Comparison of ENCODE assay signal across 11 mouse cellular contexts in the genomic region with DNA sequence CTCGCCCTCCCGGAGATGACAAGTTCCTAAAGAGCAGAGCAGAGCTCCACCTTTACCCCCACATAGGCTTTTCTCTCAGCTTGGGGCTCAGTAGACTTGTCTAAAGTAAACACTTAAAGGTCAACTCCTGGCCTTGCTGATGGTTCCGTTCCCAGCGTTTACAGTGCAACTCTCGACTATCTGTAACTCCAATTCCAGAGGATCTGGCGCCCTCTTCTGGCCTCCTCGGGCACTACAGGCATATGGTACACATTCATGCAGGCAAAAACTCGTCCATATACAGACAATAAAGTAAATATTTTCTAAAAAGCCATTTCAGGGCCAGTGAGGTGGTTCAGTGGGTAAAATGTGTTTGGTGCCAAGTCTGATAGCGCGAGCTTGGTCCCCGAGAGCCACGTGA. TPM values are rescaled to one million over a fixed set of nuclear protein-coding genes. Genes with fewer than 3 reads are reported as not detected.
DNase-seq lines count a peak whose midpoint lies in the region; ATAC-seq and TF ChIP-seq lines count a peak whose summit lies in the region.
"Had no signal": no experiment of that assay in that cellular context is flagged by ENCODE, and none has a peak within 500 bp of the region (broad histone marks: within the 10 kb centered on the region; RNA-seq: fewer than 3 reads in every experiment).

No protein-coding gene starts in this region.

- 70% methylated on average over 12 of the region's 12 CpGs for WGBS in forebrain, embryonic 11.5 days
- 69% methylated on average over 12 of the region's 12 CpGs for WGBS in forebrain, embryonic 15.5 days
- WGBS in liver, embryonic 12.5 days (ENCODE audit: insufficient replicate concordance) = 55% methylated on average over 12 of the region's 12 CpGs

- H3K27me3 ChIP-seq in forebrain, embryonic 11.5 days (ENCODE audit: control insufficient read depth, insufficient read depth, low read length) = no peaks in the 10 kb centered on the region
- no peaks in the 10 kb centered on the region for H3K27me3 ChIP-seq in forebrain, embryonic 15.5 days
- H3K27me3 ChIP-seq in liver, embryonic 12.5 days (replicated peaks) = peaks cover 17% of the 10 kb centered on the region
- no peaks in the 10 kb centered on the region for H3K27me3 ChIP-seq in CH12.LX (replicated peaks)
- H3K27me3 ChIP-seq: embryonic facial prominence, embryonic 12.5 days had no signal

- TF ChIP-seq POLR2A in CH12.LX (IDR thresholded peaks at IDR 0.05; ENCODE audit: low read depth, low read length) = no peak

- H3K9me3 ChIP-seq in forebrain, embryonic 11.5 days (ENCODE audit: control insufficient read depth, low read length) = no peaks in the 10 kb centered on the region
- H3K9me3 ChIP-seq in forebrain, embryonic 15.5 days = no peaks in the 10 kb centered on the region
- peaks cover 6% of the 10 kb centered on the region for H3K9me3 ChIP-seq in liver, embryonic 12.5 days (replicated peaks)
- peaks cover 6% of the 10 kb centered on the region for H3K9me3 ChIP-seq in CH12.LX (replicated peaks; ENCODE audit: low read length)

- no peak overlapping the region for H3K9ac ChIP-seq in forebrain, embryonic 11.5 days (ENCODE audit: low read length)
- no peak overlapping the region for H3K9ac ChIP-seq in forebrain, embryonic 15.5 days (replicated peaks)
- no peak overlapping the region for H3K9ac ChIP-seq in liver, embryonic 12.5 days
- no peak overlapping the region for H3K9ac ChIP-seq in CH12.LX (ENCODE audit: insufficient read depth, low read depth)
- H3K9ac ChIP-seq: embryonic facial prominence, embryonic 12.5 days had no signal

- no peaks in the 10 kb centered on the region for H3K79me2 ChIP-seq in CH12.LX (replicated peaks; ENCODE audit: control insufficient read depth, extremely low read depth, insufficient read depth, poor library complexity, severe bottlenecking)

- H3K27ac ChIP-seq in forebrain, embryonic 11.5 days (ENCODE audit: low read depth, low read length) = no peak overlapping the region
- no peak overlapping the region for H3K27ac ChIP-seq in forebrain, embryonic 15.5 days (replicated peaks)
- no peak overlapping the region for H3K27ac ChIP-seq in liver, embryonic 12.5 days
- no peak overlapping the region for H3K27ac ChIP-seq in CH12.LX (ENCODE audit: insufficient read depth, low read depth)
- H3K27ac ChIP-seq: embryonic facial prominence, embryonic 12.5 days had no signal

- peak; percentile 57 for DNase-seq in forebrain, embryonic 11.5 days (ENCODE audit: low spot score)
- DNase-seq in liver = peak; percentile 63
- DNase-seq in CH12.LX (ENCODE audit: extremely low read depth) = peak; percentile 48
- no peak for DNase-seq in urinary bladder, postnatal 14 days (ENCODE audit: low spot score)
- no peak for DNase-seq in gastrocnemius, adult 8-10 months (ENCODE audit: low spot score in 2 of 2)
- DNase-seq: kidney, adult 18-20 months; right cerebral cortex, postnatal 25 days had no signal

- peaks cover 2% of the 10 kb centered on the region; the same call in 1 of the 2 replicates for H3K4me1 ChIP-seq in forebrain, embryonic 11.5 days (replicated peaks; ENCODE audit: control insufficient read depth, insufficient read depth, low read length)
- H3K4me1 ChIP-seq in forebrain, embryonic 15.5 days = peaks cover 20% of the 10 kb centered on the region
- peaks cover 37% of the 10 kb centered on the region for H3K4me1 ChIP-seq in liver, embryonic 12.5 days
- H3K4me1 ChIP-seq in CH12.LX (ENCODE audit: control insufficient read depth in 1 of 2, insufficient read depth in 2 of 2) = peaks cover 5 to 23% of the 10 kb centered on the region in 2 experiments

- H3K4me3 ChIP-seq in forebrain, embryonic 11.5 days (ENCODE audit: low read depth, low read length) = no peak overlapping the region
- no peak overlapping the region for H3K4me3 ChIP-seq in forebrain, embryonic 15.5 days
- H3K4me3 ChIP-seq in liver, embryonic 12.5 days = no peak overlapping the region
- no peak overlapping the region for H3K4me3 ChIP-seq in CH12.LX (replicated peaks in 1 of 3; ENCODE audit: low read depth in 2 of 3, low read length in 2 of 3, poor library complexity in 1 of 3)
- H3K4me3 ChIP-seq: embryonic facial prominence, embryonic 12.5 days had no signal

- TF ChIP-seq EP300 in CH12.LX (IDR thresholded peaks at IDR 0.05; ENCODE audit: low read length) = no peak

- ATAC-seq in forebrain, embryonic 11.5 days (replicated peaks; ENCODE audit: low FRiP score) = no peak
- no peak for ATAC-seq in forebrain, embryonic 15.5 days (replicated peaks)
- ATAC-seq in liver, embryonic 12.5 days = no peak
- ATAC-seq in megakaryocyte progenitor cell, adult 5-6 weeks (replicated peaks; ENCODE audit: poor library complexity) = peak; percentile 24; the same call in 1 of the 2 replicates

- peak; percentile 72 to 77 for TF ChIP-seq CTCF in CH12.LX (conservative IDR thresholded peaks at IDR 0.05 in 1 of 2, IDR thresholded peaks at IDR 0.05 in 1 of 2; ENCODE audit: low read depth in 2 of 2, low read length in 2 of 2)

- no peaks in the 10 kb centered on the region for H3K36me3 ChIP-seq in forebrain, embryonic 11.5 days (ENCODE audit: control insufficient read depth, insufficient read depth, low read length)
- H3K36me3 ChIP-seq in forebrain, embryonic 15.5 days = peaks cover 29% of the 10 kb centered on the region
- no peaks in the 10 kb centered on the region for H3K36me3 ChIP-seq in liver, embryonic 12.5 days
- no peaks in the 10 kb centered on the region for H3K36me3 ChIP-seq in CH12.LX (replicated peaks in 1 of 2; ENCODE audit: control insufficient read depth in 1 of 2, insufficient read depth in 1 of 2, low read length in 1 of 2)

- dilution Hi-C loops in CH12.LX (cut with MboI; ENCODE audit: extremely low pct_ligation_motif_present, extremely low pct_unique_long_range_greater_than_20kb, low sequenced_read_pairs) = no loop called here

- in situ Hi-C loops in CH12.LX (cut with MboI; ENCODE audit: low pct_ligation_motif_present, low pct_unique_long_range_greater_than_20kb, low sequenced_read_pairs) = no loop called here

- no peak overlapping the region for H3K4me2 ChIP-seq in forebrain, embryonic 11.5 days (ENCODE audit: low read depth, low read length, severe bottlenecking)
- no peak overlapping the region for H3K4me2 ChIP-seq in forebrain, embryonic 15.5 days (replicated peaks)
- no peak overlapping the region for H3K4me2 ChIP-seq in liver, embryonic 12.5 days
- no peak overlapping the region for H3K4me2 ChIP-seq in CH12.LX (ENCODE audit: insufficient read depth, low read depth, poor library complexity, severe bottlenecking)
- H3K4me2 ChIP-seq: embryonic facial prominence, embryonic 12.5 days had no signal

- TF ChIP-seq RAD21 in CH12.LX (IDR thresholded peaks at IDR 0.05; ENCODE audit: low read depth, low read length) = peak; percentile 62

TF ChIP-seq in CH12.LX, 34 proteins besides CTCF, POLR2A, EP300 and RAD21:
- TF ChIP-seq SMC3 (IDR thresholded peaks at IDR 0.05; ENCODE audit: low read depth, low read length) (peak; percentile 51), MYC (IDR thresholded peaks at IDR 0.05; ENCODE audit: low read depth, low read length) (no peak)

RNA-seq across cellular contexts. Expression of gene Tmem44, which starts 35.2 kb away (rescaled TPM):
- 26.3 and 30.4 TPM in 2 replicates for polyA plus RNA-seq in forebrain, embryonic 11.5 days (2014; fragmentation: Nextera tagmentation; extraction: Ambion mirVana)
- polyA plus RNA-seq in forebrain, embryonic 15.5 days (2015; fragmentation: Nextera tagmentation; extraction: Ambion mirVana) = 89.0 and 89.6 TPM in 2 replicates
- 1.5 and 1.7 TPM in 2 replicates for polyA plus RNA-seq in liver, embryonic 12.5 days (2016; fragmentation: Nextera tagmentation; extraction: Ambion mirVana)
- total RNA-seq in CH12.LX (2012; rRNA removed) = 0.38 and 0.51 TPM in 2 replicates
- 0.07 and 0.16 TPM in 2 replicates for total RNA-seq in CH12.LX (2014; rRNA removed)
- polyA plus RNA-seq in CH12.LX (2012; ENCODE audit: insufficient read length, low read depth) = 0.70 and 0.78 TPM in 2 replicates
- 0.27 TPM in 1 of 2 replicates, not detected in the other for total RNA-seq in megakaryocyte progenitor cell, adult 5-6 weeks (2015)
- total RNA-seq in megakaryocyte progenitor cell, adult 5-6 weeks (2017) = 0.12 and 0.51 TPM in 2 replicates
- total RNA-seq in gastrocnemius, adult 8-10 months (2022) = 1 to 10 TPM in 3 of 4 experiments, under 1 TPM in 1; 0.82 to 1.6 (median 1.3) TPM

Comparison
In these comparisons a context has a peak if more than half of its experiments do, and no peak if none do; other contexts are left out.
1. DNase-seq: peak in forebrain, embryonic 11.5 days (single experiment), liver (single experiment) and CH12.LX (single experiment); none in urinary bladder, postnatal 14 days (single experiment) and gastrocnemius, adult 8-10 months (0 of 2).
2. RNA of gene Tmem44, which starts 35.2 kb away (polyA plus RNA-seq): 89.0 to 89.6 TPM in forebrain, embryonic 15.5 days and 26.3 to 30.4 TPM in forebrain, embryonic 11.5 days; 1.5 to 1.7 TPM in liver, embryonic 12.5 days and 0.70 to 0.78 TPM in CH12.LX; every median in the first group is over 10 times any median in the second.